ENCODE assay signal across 9 mouse cellular contexts in genomic region chr5:114897374-114897793, GRCm38 (mm10). TPM values are rescaled to one million over a fixed set of nuclear protein-coding genes. Genes with fewer than 3 reads are reported as not detected.
DNase-seq lines count a peak whose midpoint lies in the region; ATAC-seq and TF ChIP-seq lines count a peak whose summit lies in the region.
"Had no signal": no experiment of that assay in that cellular context is flagged by ENCODE, and none has a peak within 500 bp of the region (broad histone marks: within the 10 kb centered on the region; RNA-seq: fewer than 3 reads in every experiment).

No protein-coding gene starts in this region.

- no peaks in the 10 kb centered on the region for H3K36me3 ChIP-seq in CH12.LX (replicated peaks in 1 of 2; ENCODE audit: control insufficient read depth in 1 of 2, insufficient read depth in 1 of 2, low read length in 1 of 2)
- no peaks in the 10 kb centered on the region for H3K36me3 ChIP-seq in heart, embryonic 11.5 days (ENCODE audit: control insufficient read depth, insufficient read depth, low read length)
- H3K36me3 ChIP-seq in kidney, embryonic 14.5 days (ENCODE audit: control insufficient read depth, insufficient read depth, low read length) = no peaks in the 10 kb centered on the region

- H3K9ac ChIP-seq in CH12.LX (ENCODE audit: insufficient read depth, low read depth) = no peak overlapping the region
- no peak overlapping the region for H3K9ac ChIP-seq in heart, embryonic 11.5 days (ENCODE audit: low read depth, low read length)
- peak overlapping the region; percentile 8; the same call in 1 of the 2 replicates for H3K9ac ChIP-seq in kidney, embryonic 14.5 days (ENCODE audit: low read depth, low read length)

- TF ChIP-seq POLR2A in CH12.LX (IDR thresholded peaks at IDR 0.05; ENCODE audit: low read depth, low read length) = no peak

- 7% methylated on average over 7 of the region's 7 CpGs for WGBS in heart, embryonic 11.5 days (ENCODE audit: insufficient replicate concordance)
- WGBS in kidney, embryonic 14.5 days = 13% methylated on average over 7 of the region's 7 CpGs

- H3K27me3 ChIP-seq in CH12.LX (replicated peaks) = peaks cover 4% of the 10 kb centered on the region
- peaks cover 2% of the 10 kb centered on the region for H3K27me3 ChIP-seq in heart, embryonic 11.5 days (ENCODE audit: control insufficient read depth, insufficient read depth, low read length)
- H3K27me3 ChIP-seq in kidney, embryonic 14.5 days (ENCODE audit: control insufficient read depth, insufficient read depth, low read length) = no peaks in the 10 kb centered on the region

- H3K4me2 ChIP-seq in CH12.LX (ENCODE audit: insufficient read depth, low read depth, poor library complexity, severe bottlenecking) = peak overlapping the region; percentile 70
- peak overlapping the region; percentile 53 for H3K4me2 ChIP-seq in heart, embryonic 11.5 days
- peak overlapping the region; percentile 15 for H3K4me2 ChIP-seq in kidney, embryonic 14.5 days (replicated peaks; ENCODE audit: low read depth, low read length)

- peaks cover 4 to 15% of the 10 kb centered on the region in 2 experiments; a peak in 3 of 4 replicates for H3K4me1 ChIP-seq in CH12.LX (ENCODE audit: control insufficient read depth in 1 of 2, insufficient read depth in 2 of 2)
- peaks cover 5% of the 10 kb centered on the region; the same call in 1 of the 2 replicates for H3K4me1 ChIP-seq in heart, embryonic 11.5 days (ENCODE audit: control insufficient read depth, insufficient read depth, low read length)
- peaks cover 11% of the 10 kb centered on the region for H3K4me1 ChIP-seq in kidney, embryonic 14.5 days (ENCODE audit: control insufficient read depth, insufficient read depth, low read length)

- peak; percentile 9 for DNase-seq in CH12.LX (ENCODE audit: extremely low read depth)
- peak; percentile 39 for DNase-seq in adipocyte (ENCODE audit: low spot score)
- DNase-seq in lung, postnatal 14 days = peak; percentile 26
- DNase-seq in testis, postnatal 10 days (ENCODE audit: low spot score) = peak; percentile 55
- DNase-seq in left cerebral cortex, postnatal 4 days = no peak
- DNase-seq in embryo, embryonic 10 days (ENCODE audit: low spot score) = no peak

- dilution Hi-C loops in CH12.LX (cut with MboI; ENCODE audit: extremely low pct_ligation_motif_present, extremely low pct_unique_long_range_greater_than_20kb, low sequenced_read_pairs) = no loop called here

- H3K79me2 ChIP-seq in CH12.LX (replicated peaks; ENCODE audit: control insufficient read depth, extremely low read depth, insufficient read depth, poor library complexity, severe bottlenecking) = no peaks in the 10 kb centered on the region

- intact Hi-C loops in left cerebral cortex, postnatal 4 days (cut with DNase I) = no loop called here

- ATAC-seq in heart, embryonic 11.5 days (replicated peaks; ENCODE audit: insufficient number of reproducible peaks, low FRiP score, low TSS enrichment) = no peak
- ATAC-seq in kidney, embryonic 14.5 days (ENCODE audit: low FRiP score, low TSS enrichment) = no peak

- in situ Hi-C loops in CH12.LX (cut with MboI; ENCODE audit: low pct_ligation_motif_present, low pct_unique_long_range_greater_than_20kb, low sequenced_read_pairs) = no loop called here

- H3K4me3 ChIP-seq in CH12.LX (replicated peaks in 1 of 3; ENCODE audit: low read depth in 2 of 3, low read length in 2 of 3, poor library complexity in 1 of 3) = peak overlapping the region in 1 of 3 experiments; percentile 35
- peak overlapping the region; percentile 23 for H3K4me3 ChIP-seq in heart, embryonic 11.5 days (ENCODE audit: low read depth, low read length)
- no peak overlapping the region; the same call in 1 of the 2 replicates for H3K4me3 ChIP-seq in kidney, embryonic 14.5 days (ENCODE audit: low read length)

- TF ChIP-seq RAD21 in CH12.LX (IDR thresholded peaks at IDR 0.05; ENCODE audit: low read depth, low read length) = no peak

- no peak overlapping the region for H3K27ac ChIP-seq in CH12.LX (ENCODE audit: insufficient read depth, low read depth)
- no peak overlapping the region for H3K27ac ChIP-seq in heart, embryonic 11.5 days (ENCODE audit: low read depth, low read length)
- H3K27ac ChIP-seq in kidney, embryonic 14.5 days (ENCODE audit: low read depth, low read length) = no peak overlapping the region

- TF ChIP-seq CTCF in CH12.LX (conservative IDR thresholded peaks at IDR 0.05 in 1 of 2, IDR thresholded peaks at IDR 0.05 in 1 of 2; ENCODE audit: low read depth in 2 of 2, low read length in 2 of 2) = no peak

- no peaks in the 10 kb centered on the region for H3K9me3 ChIP-seq in CH12.LX (replicated peaks; ENCODE audit: low read length)
- no peaks in the 10 kb centered on the region for H3K9me3 ChIP-seq in heart, embryonic 11.5 days (replicated peaks; ENCODE audit: control insufficient read depth, low read length)
- H3K9me3 ChIP-seq in kidney, embryonic 14.5 days (ENCODE audit: control insufficient read depth, low read length) = no peaks in the 10 kb centered on the region

- TF ChIP-seq EP300 in CH12.LX (IDR thresholded peaks at IDR 0.05; ENCODE audit: low read length) = no peak; the same call in 1 of the 2 replicates

TF ChIP-seq in CH12.LX, 34 proteins besides CTCF, POLR2A, EP300 and RAD21:
- TF ChIP-seq TCF12 (IDR thresholded peaks at IDR 0.05; ENCODE audit: low read depth, low read length) (no peak), POLR2AphosphoS2 (IDR thresholded peaks at IDR 0.05; ENCODE audit: low read depth, low read length) (no peak), JUN (IDR thresholded peaks at IDR 0.05; ENCODE audit: insufficient read depth, low read depth, low read length) (no peak), ETS1 (conservative IDR thresholded peaks at IDR 0.05; ENCODE audit: low read depth, low read length) (no peak), MEF2A (IDR thresholded peaks at IDR 0.05; ENCODE audit: borderline replicate concordance, low read depth, low read length) (no peak), ZC3H11A (IDR thresholded peaks at IDR 0.05; ENCODE audit: low read depth, low read length) (no peak), ZMIZ1 (IDR thresholded peaks at IDR 0.05; ENCODE audit: low read depth, low read length) (no peak), IRF4 (IDR thresholded peaks at IDR 0.05; ENCODE audit: low read depth, low read length) (peak; percentile 70), ZKSCAN1 (IDR thresholded peaks at IDR 0.05; ENCODE audit: borderline replicate concordance, low read depth, low read length) (no peak), CHD2 (IDR thresholded peaks at IDR 0.05; ENCODE audit: low read length) (no peak), TBP (conservative IDR thresholded peaks at IDR 0.05; ENCODE audit: low read depth, low read length) (no peak), ELF1 (IDR thresholded peaks at IDR 0.05; ENCODE audit: low read depth, low read length) (0 out of 2 replicates have a peak, but pooled peaks have one; percentile 16), JUND (conservative IDR thresholded peaks at IDR 0.05; ENCODE audit: low read depth, low read length) (no peak), RCOR1 (conservative IDR thresholded peaks at IDR 0.05; ENCODE audit: low read depth, low read length) (no peak), ZNF384 (IDR thresholded peaks at IDR 0.05; ENCODE audit: low read depth, low read length) (no peak), MAZ (IDR thresholded peaks at IDR 0.05; ENCODE audit: low read depth, low read length) (no peak)

RNA-seq across cellular contexts. Expression of gene Oasl2, which starts 0.6 kb away (rescaled TPM):
- total RNA-seq in CH12.LX (2012; rRNA removed) (not detected in 2 replicates), CH12.LX (2014; rRNA removed) (not detected in 2 replicates)
- 0.31 and 0.38 TPM in 2 replicates for polyA plus RNA-seq in CH12.LX (2012; ENCODE audit: insufficient read length, low read depth)
- polyA plus RNA-seq in heart, embryonic 11.5 days (2014; fragmentation: Nextera tagmentation; extraction: Ambion mirVana) = 2.7 and 4.3 TPM in 2 replicates
- polyA plus RNA-seq in kidney, embryonic 14.5 days (2014; fragmentation: Nextera tagmentation; extraction: Ambion mirVana) = 2.2 and 4.0 TPM in 2 replicates
- total RNA-seq in left cerebral cortex, postnatal 4 days (2021) = 1 to 10 TPM; 1.2 TPM

RNA-seq across cellular contexts. Expression of gene Oasl1, which starts 25.7 kb away (rescaled TPM):
- not detected in 2 replicates for total RNA-seq in CH12.LX (2012; rRNA removed)
- not detected in 2 replicates for total RNA-seq in CH12.LX (2014; rRNA removed)
- 0.37 and 0.46 TPM in 2 replicates for polyA plus RNA-seq in CH12.LX (2012; ENCODE audit: insufficient read length, low read depth)
- polyA plus RNA-seq in heart, embryonic 11.5 days (2014; fragmentation: Nextera tagmentation; extraction: Ambion mirVana) = 0.30 and 0.37 TPM in 2 replicates
- 1.2 and 2.5 TPM in 2 replicates for polyA plus RNA-seq in kidney, embryonic 14.5 days (2014; fragmentation: Nextera tagmentation; extraction: Ambion mirVana)
- total RNA-seq in left cerebral cortex, postnatal 4 days (2021) = not detected
- total RNA-seq: left cerebral cortex, postnatal 10 days had no signal

RNA-seq across cellular contexts. Expression of gene Gm9936, which starts 38.9 kb away (rescaled TPM):
- total RNA-seq in CH12.LX (2012; rRNA removed) (0.04 TPM in 1 of 2 replicates, not detected in the other), CH12.LX (2014; rRNA removed) (0.15 and 0.26 TPM in 2 replicates)
- polyA plus RNA-seq in CH12.LX (2012; ENCODE audit: insufficient read length, low read depth) = 0.11 TPM in 1 of 2 replicates, not detected in the other
- polyA plus RNA-seq in heart, embryonic 11.5 days (2014; fragmentation: Nextera tagmentation; extraction: Ambion mirVana) = not detected in 2 replicates
- not detected in 2 replicates for polyA plus RNA-seq in kidney, embryonic 14.5 days (2014; fragmentation: Nextera tagmentation; extraction: Ambion mirVana)
- total RNA-seq in left cerebral cortex, postnatal 4 days (2021) = 1 to 10 TPM; 2.5 to 3.4 TPM

RNA-seq across cellular contexts. Expression of gene 4930519G04Rik, which starts 43.9 kb away (rescaled TPM):
- total RNA-seq in CH12.LX (2012; rRNA removed) (not detected in 2 replicates), CH12.LX (2014; rRNA removed) (not detected in 2 replicates)
- polyA plus RNA-seq in CH12.LX (2012; ENCODE audit: insufficient read length, low read depth) = not detected in 2 replicates
- polyA plus RNA-seq in heart, embryonic 11.5 days (2014; fragmentation: Nextera tagmentation; extraction: Ambion mirVana) = not detected in 2 replicates
- polyA plus RNA-seq in kidney, embryonic 14.5 days (2014; fragmentation: Nextera tagmentation; extraction: Ambion mirVana) = not detected in 2 replicates
- not detected for total RNA-seq in left cerebral cortex, postnatal 4 days (2021)
- total RNA-seq: left cerebral cortex, postnatal 10 days had no signal

RNA-seq across cellular contexts. Expression of gene 2210016L21Rik, which starts 44.6 kb away (rescaled TPM):
- 21.6 TPM in 2 replicates for total RNA-seq in CH12.LX (2012; rRNA removed)
- 11.0 and 11.5 TPM in 2 replicates for total RNA-seq in CH12.LX (2014; rRNA removed)
- polyA plus RNA-seq in CH12.LX (2012; ENCODE audit: insufficient read length, low read depth) = 32.5 and 49.1 TPM in 2 replicates
- polyA plus RNA-seq in heart, embryonic 11.5 days (2014; fragmentation: Nextera tagmentation; extraction: Ambion mirVana) = 31.0 and 35.0 TPM in 2 replicates
- 51.1 and 58.9 TPM in 2 replicates for polyA plus RNA-seq in kidney, embryonic 14.5 days (2014; fragmentation: Nextera tagmentation; extraction: Ambion mirVana)
- total RNA-seq in left cerebral cortex, postnatal 4 days (2021) = 100 to 1,000 TPM; 141 to 152 TPM

Comparison
In these comparisons a context has a peak if more than half of its experiments do, and no peak if none do; other contexts are left out.
1. DNase-seq: peak in CH12.LX (single experiment), adipocyte (single experiment), lung, postnatal 14 days (single experiment) and testis, postnatal 10 days (single experiment); none in left cerebral cortex, postnatal 4 days (single experiment) and embryo, embryonic 10 days (single experiment).
2. H3K4me2 ChIP-seq: peak in every context shown above with its lines; median percentile 70 in CH12.LX; 53 in heart, embryonic 11.5 days; 15 in kidney, embryonic 14.5 days.